Mouse (Mus musculus): ENCODE measurements around the gene Tagln.

- no peak for TF ChIP-seq CTCF (IDR thresholded peaks at IDR 0.05; ENCODE audit: low read depth)
- TF ChIP-seq EP300 (IDR thresholded peaks at IDR 0.05; ENCODE audit: low read depth), result no peak
Observed at GRCm38 (mm10) chr9:45985229-45985567, 49.3 kb upstream of the Tagln start.

Data from liver, embryonic 14.5 days (tissue).